8 mouse cellular contexts compared by ENCODE assay signal in genomic region chr2:146958398-146958911, GRCm38 (mm10). TPM values are rescaled to one million over a fixed set of nuclear protein-coding genes. Genes with fewer than 3 reads are reported as not detected.
DNase-seq lines count a peak whose midpoint lies in the region; ATAC-seq and TF ChIP-seq lines count a peak whose summit lies in the region.

No protein-coding gene starts in this region.

- 50% methylated on average over 11 of the region's 11 CpGs for WGBS in heart, postnatal 0 days
- WGBS in embryonic facial prominence, embryonic 11.5 days = 12% methylated on average over 11 of the region's 11 CpGs
- 8% methylated on average over 11 of the region's 11 CpGs for WGBS in hindbrain, postnatal 0 days
- WGBS in limb, embryonic 15.5 days = 24% methylated on average over 11 of the region's 11 CpGs
- WGBS in stomach, embryonic 15.5 days = 17% methylated on average over 11 of the region's 11 CpGs

- peak overlapping the region; percentile 49 for H3K4me2 ChIP-seq in heart, postnatal 0 days (ENCODE audit: low read depth, low read length)
- H3K4me2 ChIP-seq in embryonic facial prominence, embryonic 11.5 days (ENCODE audit: low read depth, low read length) = peak overlapping the region; percentile 50
- peak overlapping the region; percentile 68 for H3K4me2 ChIP-seq in hindbrain, postnatal 0 days (ENCODE audit: low read depth, low read length)
- peak overlapping the region; percentile 40 for H3K4me2 ChIP-seq in limb, embryonic 15.5 days
- peak overlapping the region; percentile 58 for H3K4me2 ChIP-seq in stomach, embryonic 15.5 days

- no peak overlapping the region for H3K9ac ChIP-seq in heart, postnatal 0 days (replicated peaks; ENCODE audit: low read depth, low read length)
- H3K9ac ChIP-seq in embryonic facial prominence, embryonic 11.5 days (replicated peaks; ENCODE audit: low read length) = no peak overlapping the region
- H3K9ac ChIP-seq in hindbrain, postnatal 0 days (replicated peaks; ENCODE audit: low read length) = peak overlapping the region; percentile 39
- no peak overlapping the region for H3K9ac ChIP-seq in limb, embryonic 15.5 days
- no peak overlapping the region for H3K9ac ChIP-seq in stomach, embryonic 15.5 days

- no peak for DNase-seq in heart, postnatal 0 days (ENCODE audit: low spot score)
- no peak for DNase-seq in heart, postnatal 10 days
- peak; percentile 46 for DNase-seq in embryonic facial prominence, embryonic 11.5 days (ENCODE audit: low spot score)
- peak; percentile 84 for DNase-seq in hindbrain, postnatal 0 days (ENCODE audit: low spot score)
- DNase-seq in adrenal gland, postnatal 10 days = no peak
- DNase-seq in spleen, postnatal 4 days (ENCODE audit: low spot score in 2 of 2) = no peak

- TF ChIP-seq CTCF in heart, postnatal 0 days (IDR thresholded peaks at IDR 0.05; ENCODE audit: low read depth) = no peak
- peak; percentile 19; the same call in 1 of the 2 replicates for TF ChIP-seq CTCF in hindbrain, postnatal 0 days (IDR thresholded peaks at IDR 0.05; ENCODE audit: low read depth)

- intact Hi-C loops in heart, postnatal 10 days (cut with DNase I) = loop anchor here (2.0 to 5.0 kb wide), 5 partner anchors 54 to 348 kb away; partner anchors contain the start of gene Xrn2

- H3K4me1 ChIP-seq in heart, postnatal 0 days (ENCODE audit: control insufficient read depth, insufficient read depth) = no peaks in the 10 kb centered on the region
- no peaks in the 10 kb centered on the region for H3K4me1 ChIP-seq in embryonic facial prominence, embryonic 11.5 days (ENCODE audit: control insufficient read depth, insufficient read depth, low read length)
- no peaks in the 10 kb centered on the region for H3K4me1 ChIP-seq in hindbrain, postnatal 0 days (ENCODE audit: insufficient read depth, low read length)
- peaks cover 6% of the 10 kb centered on the region; the same call in 1 of the 2 replicates for H3K4me1 ChIP-seq in limb, embryonic 15.5 days
- peaks cover 4% of the 10 kb centered on the region for H3K4me1 ChIP-seq in stomach, embryonic 15.5 days

- H3K4me3 ChIP-seq in heart, postnatal 0 days (ENCODE audit: low read depth, low read length) = peak overlapping the region; percentile 23
- H3K4me3 ChIP-seq in embryonic facial prominence, embryonic 11.5 days (ENCODE audit: low read depth, low read length) = peak overlapping the region; percentile 26; the same call in 1 of the 2 replicates
- peak overlapping the region; percentile 37 for H3K4me3 ChIP-seq in hindbrain, postnatal 0 days (ENCODE audit: low read length)
- H3K4me3 ChIP-seq in limb, embryonic 15.5 days = peak overlapping the region; percentile 22
- peak overlapping the region; percentile 25; the same call in 1 of the 2 replicates for H3K4me3 ChIP-seq in stomach, embryonic 15.5 days (replicated peaks)

- ATAC-seq in heart, postnatal 0 days (ENCODE audit: insufficient read depth, low read depth) = no peak
- ATAC-seq in embryonic facial prominence, embryonic 11.5 days (replicated peaks; ENCODE audit: insufficient number of reproducible peaks, low FRiP score, low TSS enrichment, low read depth) = peak; percentile 63; the same call in 1 of the 2 replicates
- ATAC-seq in hindbrain, postnatal 0 days = peak; percentile 94
- ATAC-seq in limb, embryonic 15.5 days (ENCODE audit: insufficient number of reproducible peaks, low FRiP score, low TSS enrichment, low read depth) = no peak
- ATAC-seq in stomach, embryonic 15.5 days (ENCODE audit: insufficient read depth, low FRiP score, low read depth) = no peak

- no peak overlapping the region for H3K27ac ChIP-seq in heart, postnatal 0 days (ENCODE audit: low read depth)
- H3K27ac ChIP-seq in embryonic facial prominence, embryonic 11.5 days (replicated peaks; ENCODE audit: low read depth, low read length) = no peak overlapping the region
- peak overlapping the region; percentile 86 for H3K27ac ChIP-seq in hindbrain, postnatal 0 days
- no peak overlapping the region for H3K27ac ChIP-seq in limb, embryonic 15.5 days
- H3K27ac ChIP-seq in stomach, embryonic 15.5 days = no peak overlapping the region

- no peaks in the 10 kb centered on the region for H3K9me3 ChIP-seq in heart, postnatal 0 days (replicated peaks; ENCODE audit: control insufficient read depth, low read length)
- no peaks in the 10 kb centered on the region for H3K9me3 ChIP-seq in embryonic facial prominence, embryonic 11.5 days (replicated peaks; ENCODE audit: control insufficient read depth, low read length)
- H3K9me3 ChIP-seq in hindbrain, postnatal 0 days (ENCODE audit: low read length) = no peaks in the 10 kb centered on the region
- H3K9me3 ChIP-seq in limb, embryonic 15.5 days = no peaks in the 10 kb centered on the region
- no peaks in the 10 kb centered on the region for H3K9me3 ChIP-seq in stomach, embryonic 15.5 days

- H3K36me3 ChIP-seq in heart, postnatal 0 days (replicated peaks; ENCODE audit: control insufficient read depth, insufficient read depth, low read length) = no peaks in the 10 kb centered on the region
- H3K36me3 ChIP-seq in embryonic facial prominence, embryonic 11.5 days (replicated peaks; ENCODE audit: control insufficient read depth, insufficient read depth, low read depth, low read length) = no peaks in the 10 kb centered on the region
- no peaks in the 10 kb centered on the region for H3K36me3 ChIP-seq in hindbrain, postnatal 0 days (ENCODE audit: insufficient read depth, low read length)
- no peaks in the 10 kb centered on the region for H3K36me3 ChIP-seq in limb, embryonic 15.5 days
- no peaks in the 10 kb centered on the region; the same call in 1 of the 2 replicates for H3K36me3 ChIP-seq in stomach, embryonic 15.5 days

- no peak for TF ChIP-seq EP300 in heart, postnatal 0 days (IDR thresholded peaks at IDR 0.05; ENCODE audit: low read depth)

- no peaks in the 10 kb centered on the region for H3K27me3 ChIP-seq in heart, postnatal 0 days (ENCODE audit: control insufficient read depth, insufficient read depth, low read length)
- no peaks in the 10 kb centered on the region for H3K27me3 ChIP-seq in embryonic facial prominence, embryonic 11.5 days (ENCODE audit: control insufficient read depth, insufficient read depth, low read length)
- H3K27me3 ChIP-seq in hindbrain, postnatal 0 days (ENCODE audit: insufficient read depth, low read length) = no peaks in the 10 kb centered on the region
- H3K27me3 ChIP-seq in limb, embryonic 15.5 days = no peaks in the 10 kb centered on the region
- H3K27me3 ChIP-seq in stomach, embryonic 15.5 days (replicated peaks) = no peaks in the 10 kb centered on the region

RNA-seq across cellular contexts. Expression of gene Xrn2, which starts 54.3 kb away (rescaled TPM):
- total RNA-seq in heart, postnatal 0 days (2014; rRNA removed; ENCODE audit: low replicate concordance) = 19.0 and 26.5 TPM in 2 replicates
- 29.6 and 32.8 TPM in 2 replicates for polyA plus RNA-seq in heart, postnatal 0 days (2015; fragmentation: Nextera tagmentation; extraction: Ambion mirVana)
- total RNA-seq in heart, postnatal 10 days (2021) = 10 to 100 TPM; 36.8 to 38.3 TPM
- polyA plus RNA-seq in embryonic facial prominence, embryonic 11.5 days (2014; fragmentation: Nextera tagmentation; extraction: Ambion mirVana) = 123 and 128 TPM in 2 replicates
- total RNA-seq in hindbrain, postnatal 0 days (2014; rRNA removed) = 40.3 and 41.3 TPM in 2 replicates
- 57.9 and 60.8 TPM in 2 replicates for polyA plus RNA-seq in hindbrain, postnatal 0 days (2015; fragmentation: Nextera tagmentation; extraction: Ambion mirVana)
- 61.1 and 62.9 TPM in 2 replicates for polyA plus RNA-seq in limb, embryonic 15.5 days (2015; fragmentation: Nextera tagmentation; extraction: Ambion mirVana)
- 62.9 and 68.2 TPM in 2 replicates for polyA plus RNA-seq in stomach, embryonic 15.5 days (2015; fragmentation: Nextera tagmentation; extraction: Ambion mirVana)
- 10 to 100 TPM; 54.7 to 64.9 TPM for total RNA-seq in adrenal gland, postnatal 10 days (2021)

Comparison
In these comparisons a context has a peak if more than half of its experiments do, and no peak if none do; other contexts are left out.
1. ATAC-seq: peak in embryonic facial prominence, embryonic 11.5 days (single experiment) and hindbrain, postnatal 0 days (single experiment); none in heart, postnatal 0 days (single experiment), limb, embryonic 15.5 days (single experiment) and stomach, embryonic 15.5 days (single experiment).
2. DNase-seq: peak in embryonic facial prominence, embryonic 11.5 days (single experiment) and hindbrain, postnatal 0 days (single experiment); none in heart, postnatal 0 days (single experiment), heart, postnatal 10 days (0 of 2), adrenal gland, postnatal 10 days (single experiment) and spleen, postnatal 4 days (0 of 2).
3. Peak in every context shown above with its lines, with median percentiles within 50 percentile points of each other: H3K4me2 ChIP-seq and H3K4me3 ChIP-seq.